Mouse (Mus musculus) limb, embryonic 10.5 days (tissue): ENCODE data around the gene Tmem51. TPM values are rescaled to one million over a fixed set of nuclear protein-coding genes. Genes with fewer than 3 reads are reported as not detected.

ENCODE experiments used
- DNase-seq: peaks from one replicate; pipeline ENCODE4 v3.0.0-alpha.2; 2017; ENCODE audit warnings: low spot score
- H3K27ac ChIP-seq: fragments of 300-500 bp; sonication (generic); 2 replicates; pipeline ENCODE4 v1.5.1; 2016; ENCODE audit warnings: mild to moderate bottlenecking
- H3K27me3 ChIP-seq: fragments of 300-500 bp; sonication (generic); 2 replicates; pipeline ENCODE4 v1.6.1; 2016; ENCODE audit warnings: low read depth, mild to moderate bottlenecking; ENCODE audit not compliant: poor library complexity, severe bottlenecking
- H3K36me3 ChIP-seq: fragments of 300-500 bp; sonication (generic); 2 replicates; pipeline ENCODE4 v1.6.1; 2016; ENCODE audit warnings: mild to moderate bottlenecking, moderate library complexity
- H3K4me1 ChIP-seq: fragments of 300-500 bp; sonication (generic); 2 replicates; pipeline ENCODE4 v1.6.1; 2016
- H3K4me3 ChIP-seq: fragments of 300-500 bp; sonication (generic); 2 replicates; pipeline ENCODE4 v1.5.1; 2016; ENCODE audit warnings: mild to moderate bottlenecking, moderate library complexity
- H3K9me3 ChIP-seq: fragments of 300-500 bp; sonication (generic); replicated peaks from 2 replicates; pipeline ENCODE4 v1.6.1; 2016; ENCODE audit warnings: mild to moderate bottlenecking
- WGBS: fragments of 180-500 bp; shearing (Covaris S2); methylation state at CpG from one replicate; pipeline ENCODE4 v1.1.7; 2016; 5-methylcytosine and 5-hydroxymethylcytosine counted together
- polyA plus RNA-seq: library from polyadenylated mRNA; unstranded; fragments of >200 nt; fragmentation: Nextera tagmentation; extraction: Ambion mirVana; gene quantifications from 2 replicates; pipeline ENCODE4 v1.2.1, GENCODE M21; 2016

Gene Tmem51
- polyA plus RNA-seq, 1 experiment from 2014 or later = 10.8 TPM

- Histone ChIP-seq H3K4me3 (no peak overlapping the region), H3K27ac (peak overlapping the region; percentile 26; the same call in 1 of the 2 replicates), H3K36me3 (no peaks in the 10 kb centered on the region), H3K27me3 (peaks cover 21% of the 10 kb centered on the region), H3K4me1 (peaks cover 81% of the 10 kb centered on the region), H3K9me3 (no peaks in the 10 kb centered on the region)
- WGBS = 92% methylated on average over 11 of the region's 11 CpGs
- no peak for DNase-seq
Measured at GRCm38 (mm10) chr4:142064582-142065228, 19.4 kb downstream of the Tmem51 start.

- H3K9me3 ChIP-seq = no peaks in the 10 kb centered on the region
- 94% methylated on average over 8 of the region's 8 CpGs for whole genome bisulfite sequencing
- no peak for DNase-seq
- peaks cover 12% of the 10 kb centered on the region; the same call in 1 of the 2 replicates for H3K27me3 ChIP-seq
- H3K36me3 ChIP-seq = no peaks in the 10 kb centered on the region
- H3K27ac ChIP-seq = 0 out of 2 replicates have a peak overlapping the region, but pooled peaks have one; percentile 26
- no peak overlapping the region for H3K4me3 ChIP-seq
- peaks cover 67% of the 10 kb centered on the region for H3K4me1 ChIP-seq
Measured at GRCm38 (mm10) chr4:142063057-142063534, 21.0 kb downstream of the Tmem51 start.

- peak overlapping the region; percentile 84; the same call in 1 of the 2 replicates for H3K27ac ChIP-seq
- H3K4me3 ChIP-seq = no peak overlapping the region
- H3K9me3 ChIP-seq = no peaks in the 10 kb centered on the region
- 74% methylated on average over 23 of the region's 23 CpGs for WGBS
- no peak for DNase-seq
- H3K27me3 ChIP-seq = no peaks in the 10 kb centered on the region; the same call in 1 of the 2 replicates
- no peaks in the 10 kb centered on the region for H3K36me3 ChIP-seq
- peaks cover 56% of the 10 kb centered on the region for H3K4me1 ChIP-seq
Measured at GRCm38 (mm10) chr4:142061485-142062240, 22.4 kb downstream of the Tmem51 start.

- WGBS = 50% methylated on average over 18 of the region's 18 CpGs
- Histone ChIP-seq H3K27ac (peak overlapping the region; percentile 84), H3K4me1 (peaks cover 46% of the 10 kb centered on the region), H3K36me3 (no peaks in the 10 kb centered on the region), H3K9me3 (no peaks in the 10 kb centered on the region), H3K27me3 (no peaks in the 10 kb centered on the region; the same call in 1 of the 2 replicates), H3K4me3 (no peak overlapping the region)
- no peak for DNase-seq
Measured at GRCm38 (mm10) chr4:142060455-142061378, 23.4 kb downstream of the Tmem51 start.

- Histone ChIP-seq H3K9me3 (no peaks in the 10 kb centered on the region), H3K27ac (peak overlapping the region; percentile 84; the same call in 1 of the 2 replicates)
- 94% methylated on average over 8 of the region's 8 CpGs for WGBS
Measured at GRCm38 (mm10) chr4:142059841-142060193, 24.3 kb downstream of the Tmem51 start.

GRCm38 (mm10) chr4:142059113-142059840 is 24.8 kb downstream of the Tmem51 start:
- Histone ChIP-seq H3K4me3 (no peak overlapping the region), H3K9me3 (no peaks in the 10 kb centered on the region), H3K27ac (0 out of 2 replicates have a peak overlapping the region, but pooled peaks have one; percentile 34), H3K27me3 (no peaks in the 10 kb centered on the region; the same call in 1 of the 2 replicates), H3K36me3 (no peaks in the 10 kb centered on the region), H3K4me1 (peaks cover 35% of the 10 kb centered on the region)
- WGBS = 89% methylated on average over 13 of the region's 13 CpGs
- no peak for DNase-seq

More at GRCm38 (mm10) chr4:142059841-142060193, 24.3 kb downstream of the Tmem51 start:
- no peak for DNase-seq
- no peak overlapping the region for H3K4me3 ChIP-seq
- no peaks in the 10 kb centered on the region for H3K36me3 ChIP-seq
- peaks cover 37% of the 10 kb centered on the region for H3K4me1 ChIP-seq
- H3K27me3 ChIP-seq = no peaks in the 10 kb centered on the region; the same call in 1 of the 2 replicates

- no peaks in the 10 kb centered on the region for H3K36me3 ChIP-seq
- H3K27ac ChIP-seq = peak overlapping the region; percentile 14; the same call in 1 of the 2 replicates
- H3K4me3 ChIP-seq = no peak overlapping the region
- peaks cover 45% of the 10 kb centered on the region for H3K4me1 ChIP-seq
- DNase-seq = no peak
- H3K9me3 ChIP-seq = no peaks in the 10 kb centered on the region
- no peaks in the 10 kb centered on the region; the same call in 1 of the 2 replicates for H3K27me3 ChIP-seq
- WGBS = 87% methylated on average over 22 of the region's 22 CpGs
Measured at GRCm38 (mm10) chr4:142057529-142058216, 26.4 kb downstream of the Tmem51 start.

- no peak for DNase-seq
- H3K9me3 ChIP-seq = no peaks in the 10 kb centered on the region
- no peaks in the 10 kb centered on the region for H3K27me3 ChIP-seq
- no peak overlapping the region for H3K4me3 ChIP-seq
- no peaks in the 10 kb centered on the region for H3K36me3 ChIP-seq
- H3K27ac ChIP-seq = no peak overlapping the region
- WGBS = 85% methylated on average over 8 of the region's 8 CpGs
- H3K4me1 ChIP-seq = peaks cover 43% of the 10 kb centered on the region
Measured at GRCm38 (mm10) chr4:142055600-142055999, 28.5 kb downstream of the Tmem51 start.

- no peak overlapping the region for H3K27ac ChIP-seq
- WGBS = 91% methylated on average over 11 of the region's 11 CpGs
- H3K27me3 ChIP-seq = no peaks in the 10 kb centered on the region
- H3K36me3 ChIP-seq = no peaks in the 10 kb centered on the region
- no peaks in the 10 kb centered on the region for H3K9me3 ChIP-seq
- H3K4me3 ChIP-seq = no peak overlapping the region
- H3K4me1 ChIP-seq = peaks cover 41% of the 10 kb centered on the region
- DNase-seq = no peak
Measured at GRCm38 (mm10) chr4:142054580-142054979, 29.5 kb downstream of the Tmem51 start.

GRCm38 (mm10) chr4:142053661-142054448 is 30.2 kb downstream of the Tmem51 start:
- H3K27me3 ChIP-seq = no peaks in the 10 kb centered on the region
- H3K4me1 ChIP-seq = peaks cover 46% of the 10 kb centered on the region
- DNase-seq = no peak
- peak overlapping the region; percentile 25; the same call in 1 of the 2 replicates for H3K27ac ChIP-seq
- H3K9me3 ChIP-seq = no peaks in the 10 kb centered on the region
- no peak overlapping the region for H3K4me3 ChIP-seq
- no peaks in the 10 kb centered on the region for H3K36me3 ChIP-seq
- 59% methylated on average over 9 of the region's 9 CpGs for WGBS

GRCm38 (mm10) chr4:142053261-142053660 is 30.8 kb downstream of the Tmem51 start:
- Histone ChIP-seq H3K9me3 (no peaks in the 10 kb centered on the region), H3K4me1 (peaks cover 46% of the 10 kb centered on the region), H3K4me3 (no peak overlapping the region), H3K27ac (peak overlapping the region; percentile 25; the same call in 1 of the 2 replicates), H3K36me3 (no peaks in the 10 kb centered on the region), H3K27me3 (no peaks in the 10 kb centered on the region)
- DNase-seq = no peak
- WGBS = 64% methylated on average over 4 of the region's 4 CpGs
